Mouse (Mus musculus): ENCODE measurements around the gene Muc20. TPM values are rescaled to one million over a fixed set of nuclear protein-coding genes. Genes with fewer than 3 reads are reported as not detected.

Gene Muc20
- polyA plus RNA-seq, 1 experiment from 2014 or later = not detected

- Histone ChIP-seq H3K27me3 (ENCODE audit: control insufficient read depth, insufficient read depth, low read length) (no peaks in the 10 kb centered on the region), H3K9me3 (ENCODE audit: control insufficient read depth, low read length) (no peaks in the 10 kb centered on the region), H3K4me1 (ENCODE audit: control insufficient read depth, insufficient read depth, low read length) (no peaks in the 10 kb centered on the region), H3K4me3 (ENCODE audit: low read depth, low read length) (no peak overlapping the region), H3K9ac (replicated peaks; ENCODE audit: low read depth, low read length) (no peak overlapping the region), H3K36me3 (ENCODE audit: control insufficient read depth, insufficient read depth, low read length) (no peaks in the 10 kb centered on the region), H3K27ac (ENCODE audit: low read depth, low read length) (no peak overlapping the region), H3K4me2 (ENCODE audit: low read depth, low read length) (no peak overlapping the region)
- ATAC-seq (ENCODE audit: low read depth) = no peak
- 84% methylated on average over 9 of the region's 9 CpGs for WGBS
These were observed 55.9 kb downstream of the Muc20 start for GRCm38 (mm10) chr16:32741366-32741765.

GRCm38 (mm10) chr16:32740003-32740663, 57.1 kb downstream of the Muc20 start:
- ATAC-seq (ENCODE audit: low read depth) = no peak

GRCm38 (mm10) chr16:32736022-32736421, 61.2 kb downstream of the Muc20 start:
- no peaks in the 10 kb centered on the region for H3K27me3 ChIP-seq (ENCODE audit: control insufficient read depth, insufficient read depth, low read length)
- ATAC-seq (ENCODE audit: low read depth) = no peak
- H3K4me2 ChIP-seq (ENCODE audit: low read depth, low read length) = no peak overlapping the region
- H3K4me3 ChIP-seq (ENCODE audit: low read depth, low read length) = no peak overlapping the region
- no peak overlapping the region for H3K9ac ChIP-seq (replicated peaks; ENCODE audit: low read depth, low read length)
- H3K36me3 ChIP-seq (ENCODE audit: control insufficient read depth, insufficient read depth, low read length) = no peaks in the 10 kb centered on the region
- no peaks in the 10 kb centered on the region for H3K9me3 ChIP-seq (ENCODE audit: control insufficient read depth, low read length)
- H3K27ac ChIP-seq (ENCODE audit: low read depth, low read length) = no peak overlapping the region
- WGBS = 65% methylated on average over 3 of the region's 3 CpGs
- no peaks in the 10 kb centered on the region for H3K4me1 ChIP-seq (ENCODE audit: control insufficient read depth, insufficient read depth, low read length)

More at GRCm38 (mm10) chr16:32740003-32740663, 57.1 kb downstream of the Muc20 start:
- H3K4me3 ChIP-seq (ENCODE audit: low read depth, low read length) = no peak overlapping the region
- H3K36me3 ChIP-seq (ENCODE audit: control insufficient read depth, insufficient read depth, low read length) = no peaks in the 10 kb centered on the region
- no peak overlapping the region for H3K27ac ChIP-seq (ENCODE audit: low read depth, low read length)
- H3K9me3 ChIP-seq (ENCODE audit: control insufficient read depth, low read length) = no peaks in the 10 kb centered on the region
- no peak overlapping the region for H3K9ac ChIP-seq (replicated peaks; ENCODE audit: low read depth, low read length)
- H3K4me2 ChIP-seq (ENCODE audit: low read depth, low read length) = no peak overlapping the region
- no peaks in the 10 kb centered on the region for H3K4me1 ChIP-seq (ENCODE audit: control insufficient read depth, insufficient read depth, low read length)
- WGBS = 66% methylated on average over 8 of the region's 8 CpGs
- H3K27me3 ChIP-seq (ENCODE audit: control insufficient read depth, insufficient read depth, low read length) = no peaks in the 10 kb centered on the region

- 94% methylated on average over 2 of the region's 2 CpGs for WGBS
- no peaks in the 10 kb centered on the region for H3K36me3 ChIP-seq (ENCODE audit: control insufficient read depth, insufficient read depth, low read length)
- H3K4me1 ChIP-seq (ENCODE audit: control insufficient read depth, insufficient read depth, low read length) = no peaks in the 10 kb centered on the region
- no peak within 1 kb of the TSS for H3K4me2 ChIP-seq (ENCODE audit: low read depth, low read length)
- H3K27me3 ChIP-seq (ENCODE audit: control insufficient read depth, insufficient read depth, low read length) = no peaks in the 10 kb centered on the region
- H3K9me3 ChIP-seq (ENCODE audit: control insufficient read depth, low read length) = no peaks in the 10 kb centered on the region
- no peak for ATAC-seq (ENCODE audit: low read depth)
- H3K27ac ChIP-seq (ENCODE audit: low read depth, low read length) = no peak within 1 kb of the TSS
- H3K9ac ChIP-seq (replicated peaks; ENCODE audit: low read depth, low read length) = no peak within 1 kb of the TSS
- no peak within 1 kb of the TSS for H3K4me3 ChIP-seq (ENCODE audit: low read depth, low read length)
These were observed 61.6 kb downstream of the Muc20 start, which contains the start of gene Muc4 for GRCm38 (mm10) chr16:32735586-32735985. Muc4 (plus strand) TSS chr16:32735886.

- H3K9me3 ChIP-seq (ENCODE audit: control insufficient read depth, low read length) = no peaks in the 10 kb centered on the region
- H3K4me3 ChIP-seq (ENCODE audit: low read depth, low read length) = no peak overlapping the region
- no peak overlapping the region for H3K4me2 ChIP-seq (ENCODE audit: low read depth, low read length)
- 93% methylated on average over 3 of the region's 3 CpGs for WGBS
- no peak for ATAC-seq (ENCODE audit: low read depth)
- H3K36me3 ChIP-seq (ENCODE audit: control insufficient read depth, insufficient read depth, low read length) = no peaks in the 10 kb centered on the region
- no peaks in the 10 kb centered on the region for H3K4me1 ChIP-seq (ENCODE audit: control insufficient read depth, insufficient read depth, low read length)
- no peaks in the 10 kb centered on the region for H3K27me3 ChIP-seq (ENCODE audit: control insufficient read depth, insufficient read depth, low read length)
- no peak overlapping the region for H3K9ac ChIP-seq (replicated peaks; ENCODE audit: low read depth, low read length)
- H3K27ac ChIP-seq (ENCODE audit: low read depth, low read length) = no peak overlapping the region
These were observed 64.0 kb downstream of the Muc20 start for GRCm38 (mm10) chr16:32733213-32733612.

GRCm38 (mm10) chr16:32728730-32729129, 68.5 kb downstream of the Muc20 start:
- Histone ChIP-seq H3K27ac (ENCODE audit: low read depth, low read length) (no peak overlapping the region), H3K4me1 (ENCODE audit: control insufficient read depth, insufficient read depth, low read length) (no peaks in the 10 kb centered on the region), H3K27me3 (ENCODE audit: control insufficient read depth, insufficient read depth, low read length) (no peaks in the 10 kb centered on the region), H3K4me2 (ENCODE audit: low read depth, low read length) (no peak overlapping the region), H3K4me3 (ENCODE audit: low read depth, low read length) (no peak overlapping the region), H3K36me3 (ENCODE audit: control insufficient read depth, insufficient read depth, low read length) (no peaks in the 10 kb centered on the region), H3K9me3 (ENCODE audit: control insufficient read depth, low read length) (no peaks in the 10 kb centered on the region), H3K9ac (replicated peaks; ENCODE audit: low read depth, low read length) (no peak overlapping the region)
- WGBS = 71% methylated on average over 1 of the region's 1 CpGs
- ATAC-seq (ENCODE audit: low read depth) = no peak

- ATAC-seq (ENCODE audit: low read depth) = no peak
These were observed 69.0 kb downstream of the Muc20 start for GRCm38 (mm10) chr16:32728240-32728639.

More at GRCm38 (mm10) chr16:32728240-32728639, 69.0 kb downstream of the Muc20 start:
- no peak overlapping the region for H3K27ac ChIP-seq (ENCODE audit: low read depth, low read length)
- no peaks in the 10 kb centered on the region for H3K36me3 ChIP-seq (ENCODE audit: control insufficient read depth, insufficient read depth, low read length)
- H3K4me1 ChIP-seq (ENCODE audit: control insufficient read depth, insufficient read depth, low read length) = no peaks in the 10 kb centered on the region
- no peak overlapping the region for H3K4me3 ChIP-seq (ENCODE audit: low read depth, low read length)
- H3K4me2 ChIP-seq (ENCODE audit: low read depth, low read length) = no peak overlapping the region
- no peak overlapping the region for H3K9ac ChIP-seq (replicated peaks; ENCODE audit: low read depth, low read length)
- H3K9me3 ChIP-seq (ENCODE audit: control insufficient read depth, low read length) = no peaks in the 10 kb centered on the region
- H3K27me3 ChIP-seq (ENCODE audit: control insufficient read depth, insufficient read depth, low read length) = no peaks in the 10 kb centered on the region

Other genes starting within 250 kb of the Muc20 start
- 43.6 and 72.1 TPM in 2 replicates for gene Tfrc, start 188.5 kb downstream of the Muc20 start, polyA plus RNA-seq (2014; fragmentation: Nextera tagmentation; extraction: Ambion mirVana)
- gene Tnk2, start 153.6 kb downstream of the Muc20 start, polyA plus RNA-seq (2014; fragmentation: Nextera tagmentation; extraction: Ambion mirVana) = 18.7 and 23.9 TPM in 2 replicates
- 0.08 and 0.35 TPM in 2 replicates for gene Muc4, start 61.5 kb downstream of the Muc20 start, polyA plus RNA-seq (2014; fragmentation: Nextera tagmentation; extraction: Ambion mirVana)
- not detected in 2 replicates for gene Smbd1, start 13.0 kb upstream of the Muc20 start, polyA plus RNA-seq (2014; fragmentation: Nextera tagmentation; extraction: Ambion mirVana)
- gene Fyttd1, start 80.1 kb upstream of the Muc20 start, polyA plus RNA-seq (2014; fragmentation: Nextera tagmentation; extraction: Ambion mirVana) = 136 and 147 TPM in 2 replicates
- gene Rubcn, start 80.3 kb upstream of the Muc20 start, polyA plus RNA-seq (2014; fragmentation: Nextera tagmentation; extraction: Ambion mirVana) = 29.1 and 34.0 TPM in 2 replicates
- gene Lrch3, start 116.7 kb upstream of the Muc20 start, polyA plus RNA-seq (2014; fragmentation: Nextera tagmentation; extraction: Ambion mirVana) = 49.1 and 49.8 TPM in 2 replicates

All from neural tube, embryonic 14.5 days (tissue).